In the genomic region with DNA sequence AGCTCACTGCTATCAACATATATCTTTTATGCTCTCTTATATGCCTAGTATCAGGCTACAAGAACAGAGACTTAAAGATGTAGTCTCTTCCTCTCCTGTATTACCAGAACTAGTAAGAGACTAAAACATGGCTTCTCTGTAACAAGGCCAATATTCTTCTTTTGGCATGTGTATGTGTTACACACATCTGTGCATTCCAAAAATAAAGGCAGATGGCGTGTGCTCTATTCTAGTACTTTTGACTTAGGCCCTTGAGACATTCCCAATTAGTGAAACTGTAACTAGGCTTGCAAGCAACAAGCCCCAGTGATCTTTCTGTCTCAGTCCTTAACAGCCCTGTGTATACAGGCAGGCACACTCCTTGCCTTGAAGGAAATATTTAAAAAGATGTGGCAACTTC, we compare ENCODE assay signal across 14 mouse cellular contexts.
"Had no signal": no experiment of that assay in that cellular context is flagged by ENCODE, and none has a peak within 500 bp of the region (broad histone marks: within the 10 kb centered on the region; RNA-seq: fewer than 3 reads in every experiment).

No protein-coding gene starts in this region.

- H3K4me1 ChIP-seq: limb, embryonic 13.5 days; midbrain, embryonic 12.5 days; neural tube, embryonic 12.5 days; stomach, embryonic 15.5 days had no signal

- H3K27me3 ChIP-seq: limb, embryonic 13.5 days; neural tube, embryonic 12.5 days; stomach, embryonic 15.5 days had no signal

- H3K9me3 ChIP-seq: limb, embryonic 13.5 days; midbrain, embryonic 12.5 days; neural tube, embryonic 12.5 days; stomach, embryonic 15.5 days had no signal

- H3K27ac ChIP-seq: kidney, postnatal 0 days; limb, embryonic 13.5 days; liver, embryonic 14.5 days; midbrain, embryonic 12.5 days; neural tube, embryonic 12.5 days; stomach, embryonic 15.5 days had no signal

- DNase-seq: kidney, postnatal 36 days; layer of hippocampus, adult 9-11 months; left cerebral cortex, postnatal 4 days; lung, adult 18-20 months; right cerebral cortex, postnatal 14 days; thymus, adult 2 months; thymus, postnatal 25 days had no signal

- H3K4me3 ChIP-seq: limb, embryonic 13.5 days; midbrain, embryonic 12.5 days; myocyte; neural tube, embryonic 12.5 days; stomach, embryonic 15.5 days had no signal

- H3K4me2 ChIP-seq: limb, embryonic 13.5 days; midbrain, embryonic 12.5 days; neural tube, embryonic 12.5 days; stomach, embryonic 15.5 days had no signal

- H3K36me3 ChIP-seq: limb, embryonic 13.5 days; midbrain, embryonic 12.5 days; neural tube, embryonic 12.5 days; stomach, embryonic 15.5 days had no signal

- H3K9ac ChIP-seq: limb, embryonic 13.5 days; liver, embryonic 14.5 days; midbrain, embryonic 12.5 days; neural tube, embryonic 12.5 days; stomach, embryonic 15.5 days had no signal
